Mouse (Mus musculus) thymus, postnatal 10 days (tissue): Measurements from ENCODE around the gene Ifrd2.

Experiments used
- DNase-seq, 2 experiments: peaks; one replicate each; pipeline ENCODE4 v3.0.0; 2021; ENCODE audit warnings: low spot score in 2 of 2

Gene Ifrd2

GRCm38 (mm10) chr9:107575579-107576356, 11.7 kb upstream of the Ifrd2 start:
- no peak for DNase-seq

GRCm38 (mm10) chr9:107576357-107577107, 10.9 kb upstream of the Ifrd2 start, which contains the start of gene Hyal1:
Gene Hyal1, plus strand, starts transcription at chr9:107576927.
- no peak for DNase-seq

GRCm38 (mm10) chr9:107577871-107578270, 9.6 kb upstream of the Ifrd2 start:
- no peak for DNase-seq

GRCm38 (mm10) chr9:107578587-107578986, 8.9 kb upstream of the Ifrd2 start, which contains the start of gene Naa80:
Gene Naa80, plus strand, starts transcription at chr9:107578887.
- DNase-seq, result no peak

GRCm38 (mm10) chr9:107579023-107579900, 8.2 kb upstream of the Ifrd2 start:
- no peak for DNase-seq

- DNase-seq, result peak; percentile 79 to 82
Observed at GRCm38 (mm10) chr9:107580501-107581317, 6.7 kb upstream of the Ifrd2 start, which contains the start of gene Hyal3. Gene Hyal3, plus strand, starts transcription at chr9:107580818.

- DNase-seq, result no peak
Observed at GRCm38 (mm10) chr9:107581584-107581983, 5.9 kb upstream of the Ifrd2 start.

- DNase-seq, result no peak
Observed at GRCm38 (mm10) chr9:107582509-107583062, 4.9 kb upstream of the Ifrd2 start.

GRCm38 (mm10) chr9:107583174-107583573, 4.3 kb upstream of the Ifrd2 start:
- no peak for DNase-seq

GRCm38 (mm10) chr9:107586504-107586903, 938 bp upstream of the Ifrd2 start:
- DNase-seq, result no peak

- no peak for DNase-seq
Observed at GRCm38 (mm10) chr9:107587833-107588639, 594 bp downstream of the Ifrd2 start.

GRCm38 (mm10) chr9:107590058-107590772, 2.8 kb downstream of the Ifrd2 start:
- DNase-seq, result no peak

GRCm38 (mm10) chr9:107590773-107591060, 3.3 kb downstream of the Ifrd2 start:
- no peak for DNase-seq

- DNase-seq, result no peak
Observed at GRCm38 (mm10) chr9:107593101-107593976, 5.9 kb downstream of the Ifrd2 start.

- no peak for DNase-seq
Observed at GRCm38 (mm10) chr9:107594281-107595062, 7.0 kb downstream of the Ifrd2 start.

- no peak for DNase-seq
Observed at GRCm38 (mm10) chr9:107596619-107597569, 9.5 kb downstream of the Ifrd2 start.
